Mouse (Mus musculus) CH12.LX (cell line): ENCODE data around the gene Selplg. TPM values are rescaled to one million over a fixed set of nuclear protein-coding genes. Genes with fewer than 3 reads are reported as not detected.

ENCODE experiments used
- DNase-seq: peaks from one replicate; pipeline ENCODE4 v3.0.0-alpha.2; 2013; ENCODE audit errors: extremely low read depth
- H3K27ac ChIP-seq: 2 replicates; pipeline ENCODE4 v1.5.1; 2012; ENCODE audit warnings: low read depth, mild to moderate bottlenecking, control low read depth, moderate library complexity; ENCODE audit not compliant: insufficient read depth
- H3K27me3 ChIP-seq: replicated peaks from 2 replicates; pipeline ENCODE3; 2012; ENCODE audit warnings: inconsistent platforms
- H3K36me3 ChIP-seq, 2 experiments: replicated peaks in 1 of 2; 2 replicates each; pipeline versions ENCODE3 to v1.6.1; 2012; ENCODE audit warnings: inconsistent platforms in 1 of 2, low read length in 1 of 2, mild to moderate bottlenecking in 1 of 2, mixed read lengths in 1 of 2, moderate library complexity in 1 of 2; ENCODE audit not compliant: control insufficient read depth in 1 of 2, insufficient read depth in 1 of 2
- H3K4me1 ChIP-seq, 2 experiments: 2 replicates each; pipeline ENCODE4 v1.6.1; 2012; ENCODE audit warnings: inconsistent platforms in 1 of 2, moderate library complexity in 1 of 2; ENCODE audit not compliant: insufficient read depth in 2 of 2, control insufficient read depth in 1 of 2
- H3K4me2 ChIP-seq: 2 replicates; pipeline ENCODE4 v1.6.1; 2012; ENCODE audit warnings: low read depth, mild to moderate bottlenecking, control low read depth; ENCODE audit not compliant: poor library complexity, insufficient read depth, severe bottlenecking
- H3K4me3 ChIP-seq, 3 experiments: fragments of 150-350 bp in 1 of 3; sonication (generic) in 1 of 3; replicated peaks in 1 of 3; 2 replicates each; pipeline versions ENCODE3 to v1.5.1; 2011 to 2012; ENCODE audit warnings: low read depth in 2 of 3, low read length in 2 of 3, mild to moderate bottlenecking in 2 of 3, moderate library complexity in 2 of 3, control low read depth in 1 of 3, improper control_type of control experiment in 1 of 3, inconsistent platforms in 1 of 3, mixed read lengths in 1 of 3; ENCODE audit not compliant: poor library complexity in 1 of 3
- H3K79me2 ChIP-seq: replicated peaks from 2 replicates; pipeline ENCODE4 v1.6.1; 2012; ENCODE audit warnings: mild to moderate bottlenecking, moderate library complexity; ENCODE audit not compliant: control insufficient read depth, poor library complexity, insufficient read depth, severe bottlenecking; ENCODE audit errors: extremely low read depth
- H3K9ac ChIP-seq: 2 replicates; pipeline ENCODE4 v1.6.1; 2012; ENCODE audit warnings: low read depth, mild to moderate bottlenecking, control low read depth, moderate library complexity; ENCODE audit not compliant: insufficient read depth
- H3K9me3 ChIP-seq: replicated peaks from 2 replicates; pipeline ENCODE3; 2012; ENCODE audit warnings: low read length, inconsistent platforms, mixed read lengths
- BHLHE40 ChIP-seq: IDR thresholded peaks from 2 replicates; pipeline ENCODE4 v1.6.1; 2011; ENCODE audit warnings: mild to moderate bottlenecking, low read depth, low read length, improper control_type of control experiment
- CHD1 ChIP-seq: IDR thresholded peaks from 2 replicates; pipeline ENCODE4 v1.6.1; 2012; ENCODE audit warnings: low read depth, low read length, improper control_type of control experiment, inconsistent platforms
- CHD2 ChIP-seq: IDR thresholded peaks from 2 replicates; pipeline ENCODE4 v1.6.1; 2011; ENCODE audit warnings: low read length, improper control_type of control experiment
- CTCF ChIP-seq, 2 experiments: IDR thresholded peaks in 1 of 2; conservative IDR thresholded peaks in 1 of 2; 2 replicates each; pipeline ENCODE4 v1.5.1; 2011 to 2012; ENCODE audit warnings: low read depth in 2 of 2, low read length in 2 of 2, improper control_type of control experiment in 1 of 2, inconsistent platforms in 1 of 2, mild to moderate bottlenecking in 1 of 2, moderate library complexity in 1 of 2
- E2F4 ChIP-seq: IDR thresholded peaks from 2 replicates; pipeline ENCODE4 v1.6.1; 2011; ENCODE audit warnings: low read depth, low read length, improper control_type of control experiment; ENCODE audit not compliant: insufficient replicate concordance
- ELF1 ChIP-seq: IDR thresholded peaks from 2 replicates; pipeline ENCODE4 v1.6.1; 2014; ENCODE audit warnings: low read depth, mild to moderate bottlenecking, inconsistent platforms, low read length, improper control_type of control experiment
- EP300 ChIP-seq: IDR thresholded peaks from 2 replicates; pipeline ENCODE4 v1.6.1; 2011; ENCODE audit warnings: low read length, improper control_type of control experiment
- ETS1 ChIP-seq: conservative IDR thresholded peaks from 2 replicates; pipeline ENCODE4 v1.6.1; 2012; ENCODE audit warnings: low read depth, mild to moderate bottlenecking, inconsistent platforms, low read length, improper control_type of control experiment, moderate library complexity
- GABPA ChIP-seq: IDR thresholded peaks from 2 replicates; pipeline ENCODE4 v1.6.1; 2012; ENCODE audit warnings: low read depth, low read length, improper control_type of control experiment, inconsistent platforms; ENCODE audit not compliant: insufficient replicate concordance
- HCFC1 ChIP-seq: IDR thresholded peaks from 2 replicates; pipeline ENCODE4 v1.6.1; 2012; ENCODE audit warnings: low read depth, mild to moderate bottlenecking, inconsistent platforms, low read length, improper control_type of control experiment
- IRF4 ChIP-seq: IDR thresholded peaks from 2 replicates; pipeline ENCODE4 v1.6.1; 2014; ENCODE audit warnings: low read depth, mild to moderate bottlenecking, inconsistent platforms, low read length, improper control_type of control experiment
- JUN ChIP-seq: IDR thresholded peaks from 2 replicates; pipeline ENCODE4 v1.6.1; 2011; ENCODE audit warnings: low read depth, mild to moderate bottlenecking, low read length, improper control_type of control experiment, moderate library complexity; ENCODE audit not compliant: insufficient read depth
- JUND ChIP-seq: conservative IDR thresholded peaks from 2 replicates; pipeline ENCODE4 v1.6.1; 2011; ENCODE audit warnings: low read depth, low read length, improper control_type of control experiment
- KAT2A ChIP-seq: IDR thresholded peaks from 2 replicates; pipeline ENCODE4 v1.6.1; 2012; ENCODE audit warnings: low read length, improper control_type of control experiment, inconsistent platforms; ENCODE audit not compliant: insufficient replicate concordance
- MAFK ChIP-seq: IDR thresholded peaks from 2 replicates; pipeline ENCODE4 v1.6.1; 2011; ENCODE audit warnings: low read length, improper control_type of control experiment; ENCODE audit not compliant: insufficient replicate concordance
- MAX ChIP-seq: IDR thresholded peaks from 2 replicates; pipeline ENCODE4 v1.6.1; 2011; ENCODE audit warnings: low read length, improper control_type of control experiment
- MAZ ChIP-seq: IDR thresholded peaks from 2 replicates; pipeline ENCODE4 v1.6.1; 2012; ENCODE audit warnings: low read depth, mild to moderate bottlenecking, inconsistent platforms, low read length, improper control_type of control experiment, moderate library complexity
- MEF2A ChIP-seq: IDR thresholded peaks from 2 replicates; pipeline ENCODE4 v1.6.1; 2014; ENCODE audit warnings: low read depth, mild to moderate bottlenecking, inconsistent platforms, low read length, improper control_type of control experiment, borderline replicate concordance
- MXI1 ChIP-seq: IDR thresholded peaks from 2 replicates; pipeline ENCODE4 v1.6.1; 2011; ENCODE audit warnings: mild to moderate bottlenecking, low read depth, low read length, improper control_type of control experiment
- MYC ChIP-seq: IDR thresholded peaks from 2 replicates; pipeline ENCODE4 v1.6.1; 2011; ENCODE audit warnings: low read depth, mild to moderate bottlenecking, improper control_type of control experiment, low read length
- NELFE ChIP-seq: IDR thresholded peaks from 2 replicates; pipeline ENCODE4 v1.6.1; 2011; ENCODE audit warnings: low read depth, low read length, improper control_type of control experiment
- NRF1 ChIP-seq: IDR thresholded peaks from 2 replicates; pipeline ENCODE4 v1.6.1; 2014; ENCODE audit warnings: low read depth, mild to moderate bottlenecking, inconsistent platforms, low read length, improper control_type of control experiment, moderate library complexity
- PAX5 ChIP-seq: IDR thresholded peaks from 2 replicates; pipeline ENCODE4 v1.6.1; 2012; ENCODE audit warnings: low read length, inconsistent platforms, mixed read lengths
- POLR2A ChIP-seq: IDR thresholded peaks from 2 replicates; pipeline ENCODE4 v1.6.1; 2011; ENCODE audit warnings: low read depth, mild to moderate bottlenecking, improper control_type of control experiment, low read length
- POLR2AphosphoS2 ChIP-seq: IDR thresholded peaks from 2 replicates; pipeline ENCODE4 v1.6.1; 2011; ENCODE audit warnings: low read depth, low read length, improper control_type of control experiment
- RAD21 ChIP-seq: IDR thresholded peaks from 2 replicates; pipeline ENCODE4 v1.6.1; 2011; ENCODE audit warnings: low read depth, mild to moderate bottlenecking, low read length, improper control_type of control experiment, moderate library complexity
- RCOR1 ChIP-seq: conservative IDR thresholded peaks from 2 replicates; pipeline ENCODE4 v1.6.1; 2012; ENCODE audit warnings: low read depth, mild to moderate bottlenecking, inconsistent platforms, low read length, improper control_type of control experiment
- SIN3A ChIP-seq: IDR thresholded peaks from 2 replicates; pipeline ENCODE4 v1.6.1; 2012; ENCODE audit warnings: low read length, improper control_type of control experiment, inconsistent platforms
- SMC3 ChIP-seq: IDR thresholded peaks from 2 replicates; pipeline ENCODE4 v1.6.1; 2011; ENCODE audit warnings: low read depth, low read length, improper control_type of control experiment
- TBP ChIP-seq: conservative IDR thresholded peaks from 2 replicates; pipeline ENCODE4 v1.6.1; 2011; ENCODE audit warnings: low read depth, low read length, improper control_type of control experiment
- TCF12 ChIP-seq: IDR thresholded peaks from 2 replicates; pipeline ENCODE4 v1.6.1; 2014; ENCODE audit warnings: low read depth, mild to moderate bottlenecking, inconsistent platforms, low read length, improper control_type of control experiment
- UBTF ChIP-seq: IDR thresholded peaks from 2 replicates; pipeline ENCODE4 v1.6.1; 2012; ENCODE audit warnings: low read depth, mild to moderate bottlenecking, inconsistent platforms, low read length, improper control_type of control experiment, moderate library complexity
- USF1 ChIP-seq: IDR thresholded peaks from 2 replicates; pipeline ENCODE4 v1.6.1; 2014; ENCODE audit warnings: low read depth, mild to moderate bottlenecking, inconsistent platforms, low read length, improper control_type of control experiment
- USF2 ChIP-seq: conservative IDR thresholded peaks from 2 replicates; pipeline ENCODE4 v1.6.1; 2011; ENCODE audit warnings: low read depth, low read length, improper control_type of control experiment
- ZC3H11A ChIP-seq: IDR thresholded peaks from 2 replicates; pipeline ENCODE4 v1.6.1; 2012; ENCODE audit warnings: low read depth, mild to moderate bottlenecking, inconsistent platforms, low read length, improper control_type of control experiment
- ZKSCAN1 ChIP-seq: IDR thresholded peaks from 2 replicates; pipeline ENCODE4 v1.6.1; 2012; ENCODE audit warnings: low read depth, inconsistent platforms, low read length, improper control_type of control experiment, borderline replicate concordance
- ZMIZ1 ChIP-seq: IDR thresholded peaks from 2 replicates; pipeline ENCODE4 v1.6.1; 2012; ENCODE audit warnings: low read depth, mild to moderate bottlenecking, inconsistent platforms, low read length, improper control_type of control experiment
- ZNF384 ChIP-seq: IDR thresholded peaks from 2 replicates; pipeline ENCODE4 v1.6.1; 2012; ENCODE audit warnings: low read depth, low read length, improper control_type of control experiment, inconsistent platforms
- dilution Hi-C: fragments of 300-500 bp; cut with MboI; formaldehyde crosslinking; loops from 2 replicates; pipeline ENCODE4 v1.14.3; 2020; ENCODE audit warnings: low sequenced_read_pairs; ENCODE audit not compliant: extremely low pct_unique_long_range_greater_than_20kb, extremely low pct_ligation_motif_present
- in situ Hi-C: fragments of 300-500 bp; cut with MboI; formaldehyde crosslinking; loops from 3 replicates; pipeline ENCODE4 v1.14.3; 2019; ENCODE audit warnings: low sequenced_read_pairs, low pct_ligation_motif_present, low pct_unique_long_range_greater_than_20kb, mixed read lengths
- polyA plus RNA-seq: library from polyadenylated mRNA; unstranded; fragments of >175 nt; gene quantifications from 2 replicates; pipeline ENCODE4 v1.2.1, GENCODE M21; 2012; ENCODE audit warnings: low read depth; ENCODE audit not compliant: insufficient read length
- total RNA-seq, 2 experiments: library from RNA; depleted of rRNA; stranded (reverse); fragments of 300-350 nt in 1 of 2; fragments of >200 nt in 1 of 2; gene quantifications; 2 replicates each; pipeline ENCODE4 v1.2.3; 2012 to 2014

The Selplg gene
- total and polyA plus RNA-seq, 3 experiments: 29.4 to 58.5 (median 41.6) TPM

DNA sequence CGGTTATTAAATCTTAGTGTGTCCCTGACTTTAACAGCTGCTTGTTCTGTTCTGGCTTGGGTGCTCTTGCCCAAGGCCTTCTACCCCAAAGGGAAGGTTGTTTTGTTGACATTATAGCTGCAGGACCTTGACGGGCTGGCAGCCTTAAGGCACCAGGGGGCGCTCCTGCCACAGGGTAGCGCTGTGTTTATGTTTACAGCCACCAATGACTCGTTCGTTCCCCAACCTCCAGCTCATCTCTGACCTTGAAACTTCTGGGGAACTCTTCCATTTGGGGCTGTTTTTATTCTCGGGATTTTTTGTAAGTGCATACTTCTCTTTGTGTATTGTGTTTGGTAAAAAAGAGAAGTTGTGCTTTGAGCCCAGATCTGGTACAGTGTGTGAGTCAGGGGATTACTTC is 58.8 kb downstream of the Selplg start:
- H3K27ac ChIP-seq: no peak overlapping the region; the same call in 1 of the 2 replicates
- H3K36me3 ChIP-seq: peaks cover 26 to 47% of the 10 kb centered on the region in 2 experiments

GRCm38 (mm10) chr5:113772905-113773519 is 59.4 kb downstream of the Selplg start:
- no peak for TF ChIP-seq HCFC1
- peak; percentile 30; the same call in 1 of the 2 replicates for TF ChIP-seq UBTF
- no peak for TF ChIP-seq ZMIZ1
- TF ChIP-seq, all 38 proteins: peak for 1
- Histone ChIP-seq H3K4me3 (peak overlapping the region; percentile 97 to 100 (median 98)), H3K4me1 (peaks cover 44 to 65% of the 10 kb centered on the region in 2 experiments), H3K27ac (peak overlapping the region; percentile 18), H3K27me3 (no peaks in the 10 kb centered on the region), H3K36me3 (peaks cover 33 to 48% of the 10 kb centered on the region in 2 experiments), H3K79me2 (peaks cover 48% of the 10 kb centered on the region), H3K4me2 (peak overlapping the region; percentile 99), H3K9ac (peak overlapping the region; percentile 84), H3K9me3 (no peaks in the 10 kb centered on the region)
- dilution Hi-C loops (no loop called here), in situ Hi-C loops (loop anchor here (10.0 kb wide), 1 partner anchor 62 kb away; the partner anchor contains the start of gene Selplg)
- DNase-seq: no peak

More for the DNA sequence above, 58.8 kb downstream of the Selplg start:
- Histone ChIP-seq H3K79me2 (peaks cover 42% of the 10 kb centered on the region), H3K27me3 (no peaks in the 10 kb centered on the region), H3K4me1 (peaks cover 40 to 65% of the 10 kb centered on the region in 2 experiments), H3K4me2 (peak overlapping the region; percentile 99), H3K9me3 (no peaks in the 10 kb centered on the region), H3K4me3 (peak overlapping the region; percentile 97 to 100 (median 98)), H3K9ac (peak overlapping the region; percentile 84; the same call in 1 of the 2 replicates)
- in situ Hi-C loops: loop anchor here (10.0 kb wide), 1 partner anchor 61 kb away; the partner anchor contains the start of gene Selplg
- no peak for TF ChIP-seq USF2
- peak; percentile 86 for TF ChIP-seq MXI1
- peak; percentile 34; the same call in 1 of the 2 replicates for TF ChIP-seq ZNF384
- no peak for TF ChIP-seq UBTF
- no peak for TF ChIP-seq USF1
- peak; percentile 74; the same call in 1 of the 2 replicates for TF ChIP-seq RCOR1
- TF ChIP-seq PAX5: no peak
- peak; percentile 100 for TF ChIP-seq SMC3
- peak; percentile 48; the same call in 1 of the 2 replicates for TF ChIP-seq HCFC1
- TF ChIP-seq ZKSCAN1: no peak
- TF ChIP-seq ZC3H11A: peak; percentile 92
- TF ChIP-seq MAX: peak; percentile 50; the same call in 1 of the 2 replicates
- peak; percentile 41; the same call in 1 of the 2 replicates for TF ChIP-seq MAFK
- TF ChIP-seq ELF1: no peak
- TF ChIP-seq SIN3A: peak; percentile 97
- no peak for TF ChIP-seq GABPA
- TF ChIP-seq MAZ: peak; percentile 82
- peak; percentile 60 to 98 for TF ChIP-seq CTCF (conservative IDR thresholded peaks at IDR 0.05 in 1 of 2, IDR thresholded peaks at IDR 0.05 in 1 of 2; ENCODE audit: low read depth in 2 of 2, low read length in 2 of 2)
- 0 out of 2 replicates have a peak, but pooled peaks have one; percentile 37 for TF ChIP-seq MYC
- peak; percentile 61; the same call in 1 of the 2 replicates for TF ChIP-seq ETS1
- no peak; the same call in none of the 2 replicates for TF ChIP-seq RAD21
- TF ChIP-seq EP300: peak; percentile 57; the same call in 1 of the 2 replicates
- TF ChIP-seq NRF1: peak; percentile 38; the same call in 1 of the 2 replicates
- no peak for TF ChIP-seq E2F4
- TF ChIP-seq MEF2A: peak; percentile 60
- TF ChIP-seq TCF12: no peak
- peak; percentile 58; the same call in 1 of the 2 replicates for TF ChIP-seq JUND
- TF ChIP-seq CHD1: no peak
- TF ChIP-seq JUN: peak; percentile 35; the same call in 1 of the 2 replicates
- TF ChIP-seq CHD2: peak; percentile 28; the same call in 1 of the 2 replicates
- TF ChIP-seq IRF4: peak; percentile 75
- TF ChIP-seq POLR2AphosphoS2: no peak
- peak; percentile 70 for TF ChIP-seq NELFE
- no peak for TF ChIP-seq KAT2A
- TF ChIP-seq ZMIZ1: no peak
- no peak for TF ChIP-seq POLR2A
- no peak for TF ChIP-seq TBP
- TF ChIP-seq BHLHE40: peak; percentile 65
- dilution Hi-C loops: no loop called here
- DNase-seq: peak; percentile 88
